Mouse (Mus musculus): Measurements from ENCODE around the gene Aste1.

- TF ChIP-seq POLR2A (IDR thresholded peaks at IDR 0.05; ENCODE audit: low read depth, low read length) (no peak), CTCF (IDR thresholded peaks at IDR 0.05; ENCODE audit: borderline replicate concordance, insufficient read depth, low read length) (no peak)
Observed at GRCm38 (mm10) chr9:105366199-105366598, 29.0 kb upstream of the Aste1 start.

Measured in embryonic fibroblast, embryonic 13.5 days (primary cell).